Mouse (Mus musculus) adrenal gland, adult 10 weeks (tissue): ENCODE results near the gene Igdcc3. TPM values are rescaled to one million over a fixed set of nuclear protein-coding genes. Genes with fewer than 3 reads are reported as not detected.

Experiments
- polyA plus RNA-seq: library from polyadenylated mRNA; stranded (reverse); fragments of 350-450 nt; fragmentation: Illumina TruSeq; extraction: RNeasy Lipid Tissue Mini Kit (QIAGEN cat#74804); gene quantifications from one replicate; pipeline ENCODE4 v1.2.3, GENCODE M21; 2014; ENCODE audit warnings: low read depth, low replicate concordance

Igdcc3 gene
- not detected for polyA plus RNA-seq

DNA sequence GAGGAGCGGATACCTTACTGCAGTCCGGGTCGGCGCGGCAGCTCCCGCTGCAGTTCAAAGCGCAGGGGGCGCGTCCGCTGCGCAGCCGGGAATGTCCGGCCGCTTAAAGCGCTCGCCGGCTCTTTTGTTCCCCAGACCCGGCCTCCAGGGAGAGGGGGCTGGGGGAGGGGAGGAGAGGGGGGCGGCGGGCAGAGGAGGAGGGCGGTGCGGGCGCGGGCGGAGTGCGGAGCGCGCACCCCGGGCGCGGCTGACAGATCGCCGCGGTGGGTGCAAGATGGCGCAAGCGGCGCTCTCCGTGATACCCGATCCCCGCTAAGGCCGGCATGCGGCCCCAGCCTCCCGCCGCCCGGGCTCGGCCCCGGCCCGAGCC, at the start of gene Igdcc3:
Igdcc3 (plus strand) TSS at position 254 of the 370 bp plus-strand sequence.

GRCm38 (mm10) chr9:65100991-65101685, 39.9 kb upstream of the Igdcc3 start, which contains the start of gene Igdcc4:
Gene Igdcc4 (plus strand): TSS chr9:65101486.

GRCm38 (mm10) chr9:65195053-65195452, 54.1 kb downstream of the Igdcc3 start, which contains the start of gene Parp16:
Gene Parp16 (plus strand): TSS chr9:65195353.

Other genes starting within 250 kb of the Igdcc3 start
- gene Slc24a1, start 189.6 kb upstream of the Igdcc3 start, polyA plus RNA-seq, result not detected
- 23.4 TPM for gene Ints14, start 180.3 kb upstream of the Igdcc3 start, polyA plus RNA-seq
- gene Hacd3, start 119.5 kb upstream of the Igdcc3 start, polyA plus RNA-seq, result 840 TPM
- gene Dpp8, start 108.8 kb upstream of the Igdcc3 start, polyA plus RNA-seq, result 216 TPM
- 19.7 TPM for gene Igdcc4, start 39.7 kb upstream of the Igdcc3 start, polyA plus RNA-seq
- gene Parp16, start 54.2 kb downstream of the Igdcc3 start, polyA plus RNA-seq, result 11.4 TPM
- gene Cilp, start 124.0 kb downstream of the Igdcc3 start, polyA plus RNA-seq, result 2.6 TPM
- 179 TPM for gene Clpx, start 153.1 kb downstream of the Igdcc3 start, polyA plus RNA-seq
- 10.5 TPM for gene Pdcd7, start 204.9 kb downstream of the Igdcc3 start, polyA plus RNA-seq
- gene Ubap1l, start 219.9 kb downstream of the Igdcc3 start, polyA plus RNA-seq, result 1.2 TPM